Mouse (Mus musculus) Patski (cell line): ENCODE results near the gene Mgp. TPM values are rescaled to one million over a fixed set of nuclear protein-coding genes. Genes with fewer than 3 reads are reported as not detected.

Experiments
- ATAC-seq: fragments of 100-300 bp; one replicate; pipeline ENCODE4 v1.8.0; 2021
- CTCF ChIA-PET: fragments of 350-600 bp; sonication (Branson Sonifier 250); formaldehyde crosslinking; loops from one replicate; lab custom pipeline; 2022; ENCODE audit warnings: inconsistent platforms; lab: Charles Lee
- POLR2A ChIA-PET: fragments of 350-600 bp; sonication (Branson Sonifier 250); formaldehyde crosslinking; loops from one replicate; lab custom pipeline; 2022; ENCODE audit warnings: antibody characterized with exemption, inconsistent platforms; lab: Charles Lee
- DNase-seq: peaks from one replicate; pipeline ENCODE4 v3.0.0-alpha.2; 2011; ENCODE audit warnings: low read depth, low spot score
- H3K27me3 ChIP-seq: fragments of 371-371 bp; one replicate; pipeline ENCODE4 v1.5.1; 2021
- CTCF ChIP-seq: fragments of 100-300 bp; IDR thresholded peaks from one replicate; pipeline ENCODE4 v1.5.1; 2021
- in situ Hi-C: fragments of 300-500 bp; cut with MboI; formaldehyde crosslinking; loops from 3 replicates; pipeline ENCODE4 v1.11.1; 2018; ENCODE audit warnings: low pct_unique_long_range_greater_than_20kb, mixed read lengths
- polyA plus RNA-seq: library from polyadenylated mRNA; unstranded; gene quantifications from one replicate; pipeline ENCODE4 v1.2.3, GENCODE M21; 2021

Gene Mgp
- polyA plus RNA-seq, 1 experiment from 2014 or later, result 0.68 TPM

GRCm38 (mm10) chr6:136881678-136882077, 6.1 kb upstream of the Mgp start:
- in situ Hi-C loops, result no loop called here
- POLR2A ChIA-PET, result no interaction called here
- no peak for DNase-seq
- no peak for ATAC-seq
- TF ChIP-seq CTCF, result no peak
- CTCF ChIA-PET, result interaction anchor here (0.8 to 1.2 kb wide), 2 partner anchors 40 to 87 kb away, joined by 3 read pairs; no protein-coding TSS in a partner anchor
- H3K27me3 ChIP-seq, result no peaks in the 10 kb centered on the region

DNA sequence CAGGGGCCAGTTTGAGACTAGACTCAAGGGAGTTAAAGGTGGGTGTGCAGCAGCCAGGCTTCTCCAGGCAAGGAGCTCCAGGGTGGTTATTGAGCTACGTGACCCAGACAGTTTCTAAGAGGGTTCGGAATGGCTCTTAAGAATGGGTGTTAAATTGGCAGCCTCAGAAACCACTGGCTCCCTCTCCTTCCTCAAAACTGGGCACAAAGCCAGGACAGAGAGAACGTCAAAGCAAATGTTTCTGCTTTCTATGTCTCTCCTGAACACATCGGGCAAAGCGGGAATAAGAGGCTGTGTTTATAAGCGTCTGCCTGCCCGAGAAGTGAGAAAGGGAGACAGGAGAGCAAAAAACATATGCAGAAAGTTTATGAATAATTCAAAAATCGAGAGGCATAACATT, 1.0 kb downstream of the Mgp start:
- DNase-seq (no peak), ATAC-seq (no peak)
- no peak for TF ChIP-seq CTCF
- in situ Hi-C loops, result no loop called here
- ChIA-PET CTCF (interaction anchor here (1.2 to 2.2 kb wide), 2 partner anchors 9 to 26 kb away, joined by 3 to 6 read pairs; no protein-coding TSS in a partner anchor), POLR2A (no interaction called here)
- H3K27me3 ChIP-seq, result no peaks in the 10 kb centered on the region

- ChIA-PET POLR2A (no interaction called here), CTCF (interaction anchor here (1.0 kb wide), 1 partner anchor 22 kb away, joined by 3 read pairs; no protein-coding TSS in a partner anchor)
- H3K27me3 ChIP-seq, result no peaks in the 10 kb centered on the region
- DNase-seq (no peak), ATAC-seq (no peak)
- in situ Hi-C loops, result no loop called here
- no peak for TF ChIP-seq CTCF
Measured at GRCm38 (mm10) chr6:136868921-136869320, 6.7 kb downstream of the Mgp start.

- no peak for DNase-seq
- H3K27me3 ChIP-seq, result no peaks in the 10 kb centered on the region
- in situ Hi-C loops, result no loop called here
- ChIA-PET POLR2A (interaction anchor here (1.0 kb wide), 1 partner anchor 11 kb away, joined by 4 read pairs; no protein-coding TSS in a partner anchor), CTCF (interaction anchor here (1.3 to 2.0 kb wide), 5 partner anchors 8 to 103 kb away, joined by 3 to 8 read pairs (median 6); no protein-coding TSS in a partner anchor)
- TF ChIP-seq CTCF, result no peak
- no peak for ATAC-seq
Measured at GRCm38 (mm10) chr6:136866150-136866549, 9.5 kb downstream of the Mgp start.

DNA sequence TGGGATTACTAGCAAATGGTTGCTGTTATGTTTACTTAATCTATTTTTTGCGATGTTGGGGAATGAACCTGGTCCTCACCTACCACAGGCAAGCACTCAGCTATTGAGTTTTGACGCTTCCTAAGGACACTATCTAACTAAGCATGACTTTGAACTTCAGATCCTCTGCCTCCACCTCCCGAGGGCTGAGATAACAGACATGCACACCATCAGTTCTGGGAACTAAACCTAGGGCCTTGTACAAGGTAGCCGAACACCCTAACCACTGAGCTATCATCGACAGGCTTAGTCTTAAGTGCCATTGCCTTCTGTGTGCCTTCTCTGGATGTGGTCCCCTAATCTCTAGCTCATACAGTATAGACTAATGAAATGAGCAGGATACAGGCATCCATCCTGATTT, 10.3 kb downstream of the Mgp start:
- ATAC-seq, result no peak
- CTCF ChIA-PET, result interaction anchor here (1.0 to 2.0 kb wide), 5 partner anchors 9 to 104 kb away, joined by 4 to 8 read pairs (median 6); no protein-coding TSS in a partner anchor
- TF ChIP-seq CTCF, result no peak
- no peak for DNase-seq
- POLR2A ChIA-PET, result no interaction called here
- in situ Hi-C loops, result no loop called here
- H3K27me3 ChIP-seq, result no peaks in the 10 kb centered on the region

DNA sequence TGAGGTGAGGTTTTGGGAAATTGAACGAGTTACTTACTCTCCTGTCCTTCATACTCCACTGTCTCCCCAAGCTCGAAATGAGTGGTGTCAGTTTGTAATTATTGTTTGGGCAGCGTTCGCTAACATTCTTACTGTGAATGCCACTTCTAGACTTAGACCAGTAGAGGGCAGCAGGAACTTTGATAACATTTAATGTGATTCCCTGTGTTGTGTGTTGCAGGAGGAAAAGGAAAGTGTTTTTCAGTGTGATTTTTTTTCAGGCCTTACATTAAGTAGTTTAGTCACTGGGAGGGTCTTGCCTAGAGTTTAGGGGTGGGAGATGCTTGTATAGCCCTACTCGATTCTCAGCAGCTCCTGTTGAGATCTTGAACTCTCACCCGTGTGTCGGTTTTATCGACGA, 14.6 kb downstream of the Mgp start:
- no peaks in the 10 kb centered on the region for H3K27me3 ChIP-seq
- in situ Hi-C loops, result loop anchor here (5.0 kb wide), 1 partner anchor 106 kb away; no protein-coding TSS in a partner anchor
- DNase-seq (peak; percentile 19), ATAC-seq (no peak)
- peak; percentile 57 for TF ChIP-seq CTCF
- ChIA-PET POLR2A (no interaction called here), CTCF (interaction anchor here (0.8 to 4.3 kb wide), 15 partner anchors 10 to 129 kb away, joined by 3 to 35 read pairs (median 4); partner anchors contain the start of genes Erp27, Hist4h4 and Pde6h)

- no peaks in the 10 kb centered on the region for H3K27me3 ChIP-seq
- no peak for TF ChIP-seq CTCF
- no peak for ATAC-seq
- CTCF ChIA-PET, result interaction anchor here (4.3 kb wide), 1 partner anchor 111 kb away, joined by 35 read pairs; no protein-coding TSS in a partner anchor
- no peak for DNase-seq
- POLR2A ChIA-PET, result no interaction called here
- in situ Hi-C loops, result loop anchor here (10.0 kb wide), 1 partner anchor 316 kb away; the partner anchor contains the start of gene Rerg
Measured at GRCm38 (mm10) chr6:136858420-136858819, 17.2 kb downstream of the Mgp start.

DNA sequence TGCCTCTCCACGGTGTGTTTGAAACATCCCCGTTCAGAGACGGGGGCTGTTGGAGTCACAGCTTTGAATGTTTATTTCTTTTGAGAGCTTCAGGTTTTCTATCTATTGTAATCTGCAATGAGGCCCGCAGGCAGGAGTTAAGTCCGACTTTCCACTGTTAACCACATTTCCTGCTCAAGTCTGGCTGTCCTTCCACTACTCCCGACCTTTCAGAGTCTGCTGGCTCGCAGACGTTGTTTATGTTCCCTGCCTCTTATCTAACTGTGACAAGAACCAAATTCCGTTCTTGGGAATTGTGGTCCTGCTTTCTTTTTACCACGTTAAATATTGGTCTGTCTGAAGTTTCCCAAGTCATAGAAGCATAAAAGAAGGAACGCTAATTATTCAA, 17.8 kb downstream of the Mgp start:
- CTCF ChIA-PET, result no interaction called here
- DNase-seq (no peak), ATAC-seq (no peak)
- no peak for TF ChIP-seq CTCF
- in situ Hi-C loops, result loop anchor here (10.0 kb wide), 1 partner anchor 317 kb away; the partner anchor contains the start of gene Rerg
- POLR2A ChIA-PET, result no interaction called here
- no peaks in the 10 kb centered on the region for H3K27me3 ChIP-seq

DNA sequence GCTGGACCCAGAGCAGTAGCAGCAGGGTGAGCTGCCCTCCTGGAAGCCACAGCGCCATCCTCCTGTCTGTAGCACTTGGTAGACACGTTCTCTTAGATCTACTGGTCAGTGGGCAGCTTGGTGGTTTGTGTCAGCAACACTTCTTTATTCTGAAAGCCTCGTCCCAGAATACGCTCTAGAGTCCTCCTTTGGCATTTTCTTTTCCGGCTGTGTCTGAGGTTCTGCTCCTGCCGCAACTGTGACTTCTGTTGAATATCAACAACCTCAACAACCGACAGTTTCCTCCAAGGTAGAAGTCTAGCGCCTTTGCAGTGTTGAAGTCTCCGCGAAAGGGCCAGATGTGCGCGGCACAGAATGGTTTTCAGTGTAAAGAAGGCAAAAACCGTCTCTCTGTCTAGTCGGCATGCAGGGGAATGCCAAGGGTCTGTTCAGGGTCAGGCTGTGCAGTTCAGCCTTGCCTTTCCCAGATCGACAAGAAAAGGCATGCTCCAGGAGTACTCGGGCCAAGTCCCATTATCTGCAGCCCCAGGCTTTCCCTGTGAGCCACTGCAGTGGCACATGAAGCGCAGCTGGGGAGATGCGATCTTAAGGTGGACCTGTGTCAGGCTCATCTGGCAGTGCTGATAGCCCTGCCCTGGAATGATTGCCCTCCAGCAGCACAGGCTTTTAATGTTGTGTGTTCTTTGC, 18.3 kb downstream of the Mgp start, which contains the start of gene Art4:
Gene Art4, minus strand, starts transcription at position 548 of the 687 bp plus-strand sequence.
- H3K27me3 ChIP-seq, result no peaks in the 10 kb centered on the region
- ChIA-PET CTCF (interaction anchor here (1.2 to 1.7 kb wide), 3 partner anchors 8 to 102 kb away, joined by 3 to 5 read pairs (median 3); no protein-coding TSS in a partner anchor), POLR2A (interaction anchor here (0.5 kb wide), 1 partner anchor 190 kb away, joined by 5 read pairs; no protein-coding TSS in a partner anchor)
- DNase-seq (no peak), ATAC-seq (no peak)
- in situ Hi-C loops, result loop anchor here (10.0 kb wide), 1 partner anchor 317 kb away; the partner anchor contains the start of gene Rerg
- TF ChIP-seq CTCF, result no peak

- DNase-seq, result no peak
- TF ChIP-seq CTCF, result no peak
- ATAC-seq, result no peak
- in situ Hi-C loops, result loop anchor here (10.0 kb wide), 1 partner anchor 319 kb away; the partner anchor contains the start of gene Rerg
- no peaks in the 10 kb centered on the region for H3K27me3 ChIP-seq
- CTCF ChIA-PET, result interaction anchor here (0.8 to 1.7 kb wide), 6 partner anchors 10 to 124 kb away, joined by 3 to 5 read pairs (median 4); no protein-coding TSS in a partner anchor
- POLR2A ChIA-PET, result interaction anchor here (0.6 kb wide), 1 partner anchor 111 kb away, joined by 3 read pairs; no protein-coding TSS in a partner anchor
Measured at GRCm38 (mm10) chr6:136856071-136856636, 19.5 kb downstream of the Mgp start.
